Mouse (Mus musculus): ENCODE results near the gene Ly6g6d.
"Not testable (repeated sequence)": the region's sequence is repeated elsewhere in the genome, so short reads cannot be mapped to it uniquely, and the experiment has no call there.

Ly6g6d gene

GRCm38 (mm10) chr17:35077786-35078233, at the start of gene Ly6g6d:
Gene Ly6g6d, minus strand, starts transcription at chr17:35078065.
- no peak for DNase-seq

- no peak for DNase-seq
Measured at GRCm38 (mm10) chr17:35127017-35127416, 49.2 kb upstream of the Ly6g6d start.

GRCm38 (mm10) chr17:35126206-35126611, 48.3 kb upstream of the Ly6g6d start, which contains the start of gene D17H6S53E:
Gene D17H6S53E, plus strand, starts transcription at chr17:35126373.
- DNase-seq = peak; percentile 92

GRCm38 (mm10) chr17:35125578-35125977, 47.7 kb upstream of the Ly6g6d start:
- DNase-seq = no peak

GRCm38 (mm10) chr17:35125081-35125480, 47.2 kb upstream of the Ly6g6d start:
- DNase-seq = no peak

DNA sequence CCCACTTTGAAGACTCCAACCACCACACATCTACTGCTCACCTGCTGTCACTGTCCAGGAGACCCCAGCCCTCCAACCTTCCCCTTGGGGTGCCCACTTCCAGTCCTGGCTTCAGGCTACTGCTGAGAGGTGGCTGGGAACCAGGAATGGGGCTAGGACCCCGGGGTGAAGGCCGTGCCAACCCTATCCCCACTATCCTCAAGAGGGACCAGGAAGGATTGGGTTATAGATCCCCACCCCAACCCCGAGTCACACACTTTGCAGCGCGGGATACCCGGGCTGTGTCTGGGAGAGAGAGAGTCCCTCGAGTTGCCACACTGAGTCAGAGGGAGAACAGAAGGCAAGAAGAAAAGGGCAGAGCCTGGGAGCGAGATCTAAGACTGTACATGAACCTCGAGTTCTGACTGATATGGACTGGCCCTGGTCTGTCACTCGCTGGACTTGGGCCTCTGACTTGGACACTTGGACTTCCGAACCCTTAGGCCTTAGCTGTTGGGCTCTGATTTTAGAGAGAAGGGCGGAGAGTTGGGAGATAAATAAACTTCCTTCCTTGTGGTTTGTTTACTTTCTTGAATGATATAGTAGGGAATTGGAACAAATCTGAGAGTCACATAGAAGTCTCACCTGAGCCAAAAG, 46.5 kb upstream of the Ly6g6d start:
- DNase-seq = not testable (repeated sequence)

DNA sequence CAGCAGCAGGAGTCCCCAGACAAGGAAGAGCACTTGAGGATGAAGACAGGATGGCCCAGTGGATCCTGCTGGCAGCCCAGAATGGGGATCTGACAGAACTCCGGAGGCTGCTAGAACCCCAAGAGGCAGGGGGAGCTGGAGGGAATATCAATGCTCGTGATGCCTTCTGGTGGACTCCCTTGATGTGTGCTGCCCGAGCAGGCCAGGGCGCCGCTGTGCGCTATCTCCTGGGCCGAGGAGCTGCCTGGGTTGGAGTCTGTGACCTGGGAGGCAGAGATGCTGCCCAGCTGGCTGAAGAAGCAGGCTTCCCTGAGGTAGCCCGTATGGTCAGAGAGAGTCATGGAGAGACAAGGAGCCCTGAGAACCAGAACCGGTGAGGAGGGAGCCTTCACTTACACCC, 45.4 kb upstream of the Ly6g6d start:
- DNase-seq = not testable (repeated sequence)

DNA sequence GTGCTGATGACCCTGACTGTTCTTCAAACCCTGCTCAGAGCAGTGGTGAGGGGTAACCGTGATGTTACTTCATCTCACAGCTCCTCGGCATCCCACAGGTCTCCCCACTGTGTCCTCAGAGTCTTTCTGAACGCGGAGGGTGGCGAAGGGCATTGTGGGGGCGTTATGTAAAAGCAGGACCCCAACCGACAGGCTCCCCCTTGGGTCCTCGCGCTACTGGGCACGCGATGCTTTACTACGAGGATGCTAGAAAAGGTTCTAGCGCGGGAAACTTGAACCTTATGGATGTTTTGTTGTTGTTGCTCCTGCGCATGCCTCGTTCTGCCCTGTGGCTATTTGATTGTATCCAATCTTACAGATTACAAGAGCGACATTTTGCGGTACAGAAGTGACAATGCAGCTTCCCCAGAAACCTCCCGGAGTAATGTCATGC, 44.0 kb upstream of the Ly6g6d start, which contains the start of gene Csnk2b:
Gene Csnk2b, minus strand, starts transcription at position 183 of the 433 bp plus-strand sequence.
- peak; percentile 53 for DNase-seq

- peak; percentile 99 for DNase-seq
Measured at GRCm38 (mm10) chr17:35121143-35121799, 43.4 kb upstream of the Ly6g6d start, which contains the start of gene Gpank1. Gene Gpank1, plus strand, starts transcription at chr17:35121455.

GRCm38 (mm10) chr17:35120745-35121142, 42.9 kb upstream of the Ly6g6d start:
- no peak for DNase-seq

DNA sequence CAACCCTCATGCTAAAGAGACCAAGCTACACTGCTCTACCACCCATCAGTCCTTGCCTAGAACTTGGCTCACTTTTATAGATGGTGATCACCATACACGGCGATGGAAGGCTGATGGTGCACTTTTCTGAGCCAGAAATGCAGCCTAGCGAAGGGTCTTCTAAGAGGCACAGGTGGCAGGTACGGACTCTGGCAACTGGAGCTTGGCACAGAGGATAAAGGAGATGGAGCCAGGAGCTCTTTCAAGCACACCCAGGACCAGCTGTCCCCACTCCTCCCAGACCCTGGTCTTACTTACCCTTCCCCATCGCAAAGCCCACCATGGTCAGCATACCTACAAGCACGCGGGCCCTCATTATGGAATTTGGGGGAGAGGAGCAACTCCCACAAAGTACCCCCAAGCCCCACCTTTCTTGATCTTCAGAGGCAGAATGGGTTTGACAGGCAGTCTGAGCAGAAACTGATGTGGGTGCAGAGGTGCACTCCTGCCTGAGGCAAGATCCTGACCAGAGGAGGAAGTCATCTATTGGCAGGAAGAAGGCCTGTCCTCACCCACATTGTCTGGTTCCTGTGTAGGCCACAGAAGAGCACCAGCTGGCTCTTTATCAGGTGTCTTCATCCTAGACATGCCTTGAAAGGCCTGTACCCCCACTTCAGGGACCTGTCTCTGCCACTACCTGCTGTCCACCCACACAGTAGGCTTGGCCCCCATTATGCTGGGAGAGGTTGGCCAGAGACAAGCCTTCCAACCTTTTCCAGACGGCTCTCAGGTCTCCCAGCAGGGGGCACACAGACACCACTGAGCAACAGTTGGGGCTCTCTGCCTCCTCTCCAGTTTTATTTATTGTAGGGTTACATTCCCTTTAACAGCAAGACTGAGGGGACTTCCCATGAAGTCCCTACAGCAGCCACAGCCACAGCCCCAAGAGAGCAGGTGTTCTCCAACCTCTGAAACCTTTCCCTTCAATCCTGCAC, 37.5 kb upstream of the Ly6g6d start, which contains the start of gene Ly6g5b:
Gene Ly6g5b, minus strand, starts transcription at position 383 of the 974 bp plus-strand sequence.
- peak; percentile 73 for DNase-seq

- DNase-seq = no peak
Measured at GRCm38 (mm10) chr17:35111774-35112173, 33.9 kb upstream of the Ly6g6d start.

- DNase-seq = no peak
Measured at GRCm38 (mm10) chr17:35108097-35108496, 30.2 kb upstream of the Ly6g6d start, which contains the start of gene Ly6g5c. Gene Ly6g5c, plus strand, starts transcription at chr17:35108279.

- DNase-seq = no peak
Measured at GRCm38 (mm10) chr17:35106522-35106921, 28.7 kb upstream of the Ly6g6d start.

GRCm38 (mm10) chr17:35105740-35106389, 28.0 kb upstream of the Ly6g6d start:
- peak; percentile 56 for DNase-seq

GRCm38 (mm10) chr17:35104754-35105153, 26.9 kb upstream of the Ly6g6d start:
- DNase-seq = no peak

GRCm38 (mm10) chr17:35104079-35104478, 26.2 kb upstream of the Ly6g6d start:
- DNase-seq = no peak

DNA sequence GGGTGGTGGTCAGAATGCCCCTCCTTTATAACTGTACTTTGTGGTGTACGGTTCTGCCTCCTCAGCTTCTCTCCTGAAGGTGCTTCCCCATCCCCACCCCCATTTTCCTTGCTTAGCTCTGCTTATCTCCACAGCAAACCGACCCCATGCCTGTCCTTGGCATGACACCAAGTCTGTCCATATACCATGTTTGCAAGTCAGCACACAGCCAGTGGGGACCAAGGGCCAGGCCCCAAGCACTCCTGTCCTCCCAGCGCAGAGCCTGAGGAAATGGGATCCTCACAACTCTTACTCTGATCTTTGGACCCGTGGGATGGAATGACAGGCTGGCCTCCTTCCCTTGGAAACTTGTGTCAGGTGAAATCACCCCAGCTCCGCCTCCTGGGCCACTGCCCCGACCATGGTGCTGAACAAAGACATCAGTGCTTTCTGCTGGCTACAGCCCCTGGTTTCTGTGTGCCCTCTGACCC, 25.4 kb upstream of the Ly6g6d start:
- no peak for DNase-seq

GRCm38 (mm10) chr17:35102299-35102698, 24.4 kb upstream of the Ly6g6d start:
- no peak for DNase-seq

GRCm38 (mm10) chr17:35101161-35101560, 23.3 kb upstream of the Ly6g6d start:
- DNase-seq = no peak

- no peak for DNase-seq
Measured at GRCm38 (mm10) chr17:35100196-35100765, 22.4 kb upstream of the Ly6g6d start.

Data from thymus, postnatal 14 days (tissue).